Mouse (Mus musculus) midbrain, embryonic 14.5 days (tissue): ENCODE measurements around the gene Luzp1. TPM values are rescaled to one million over a fixed set of nuclear protein-coding genes. Genes with fewer than 3 reads are reported as not detected.

Source experiments
- ATAC-seq: fragments of 200-750 bp; cut with Nextera tagmentation; 2 replicates; pipeline ENCODE4 v1.8.0; 2017; ENCODE audit warnings: moderate number of reproducible peaks, moderate library complexity; ENCODE audit not compliant: low FRiP score, low TSS enrichment
- DNase-seq: peaks from one replicate; pipeline ENCODE4 v3.0.0-alpha.2; 2015
- H3K27ac ChIP-seq: fragments of 300-500 bp; sonication (generic); replicated peaks from 2 replicates; pipeline ENCODE4 v1.5.1; 2014; ENCODE audit warnings: mild to moderate bottlenecking, low read depth, low read length, moderate library complexity
- H3K27me3 ChIP-seq: fragments of 300-500 bp; sonication (generic); 2 replicates; pipeline ENCODE4 v1.6.1; 2014; ENCODE audit warnings: low read length, control low read depth, mixed read lengths; ENCODE audit not compliant: control insufficient read depth, insufficient read depth
- H3K36me3 ChIP-seq: fragments of 300-500 bp; sonication (generic); 2 replicates; pipeline ENCODE4 v1.6.1; 2014; ENCODE audit warnings: low read length, control low read depth; ENCODE audit not compliant: control insufficient read depth, insufficient read depth
- H3K4me1 ChIP-seq: fragments of 300-500 bp; sonication (generic); 2 replicates; pipeline ENCODE4 v1.6.1; 2014; ENCODE audit warnings: mild to moderate bottlenecking, antibody characterized with exemption, low read length, control low read depth; ENCODE audit not compliant: control insufficient read depth, insufficient read depth
- H3K4me2 ChIP-seq: fragments of 300-500 bp; sonication (generic); 2 replicates; pipeline ENCODE4 v1.6.1; 2014; ENCODE audit warnings: mild to moderate bottlenecking, low read length, moderate library complexity
- H3K4me3 ChIP-seq: fragments of 300-500 bp; sonication (generic); replicated peaks from 2 replicates; pipeline ENCODE4 v1.5.1; 2014; ENCODE audit warnings: low read depth, low read length
- H3K9ac ChIP-seq: fragments of 300-500 bp; sonication (generic); replicated peaks from 2 replicates; pipeline ENCODE4 v1.6.1; 2014; ENCODE audit warnings: mild to moderate bottlenecking, low read length, moderate library complexity
- H3K9me3 ChIP-seq: fragments of 300-500 bp; sonication (generic); 2 replicates; pipeline ENCODE4 v1.6.1; 2016; ENCODE audit warnings: low read length, control low read depth, mixed read lengths; ENCODE audit not compliant: control insufficient read depth
- WGBS: fragments of 180-500 bp; shearing (Covaris S2); extraction: QIAGEN DNeasy Blood & Tissue Kit; methylation state at CpG from one replicate; pipeline ENCODE4 v1.1.7; 2014; 5-methylcytosine and 5-hydroxymethylcytosine counted together
- polyA plus RNA-seq: library from polyadenylated mRNA; unstranded; fragments of >200 nt; fragmentation: Nextera tagmentation; extraction: Ambion mirVana; gene quantifications from 2 replicates; pipeline ENCODE4 v1.2.1, GENCODE M21; 2014

Luzp1 gene
- polyA plus RNA-seq, 1 experiment from 2014 or later = 40.1 TPM

DNA sequence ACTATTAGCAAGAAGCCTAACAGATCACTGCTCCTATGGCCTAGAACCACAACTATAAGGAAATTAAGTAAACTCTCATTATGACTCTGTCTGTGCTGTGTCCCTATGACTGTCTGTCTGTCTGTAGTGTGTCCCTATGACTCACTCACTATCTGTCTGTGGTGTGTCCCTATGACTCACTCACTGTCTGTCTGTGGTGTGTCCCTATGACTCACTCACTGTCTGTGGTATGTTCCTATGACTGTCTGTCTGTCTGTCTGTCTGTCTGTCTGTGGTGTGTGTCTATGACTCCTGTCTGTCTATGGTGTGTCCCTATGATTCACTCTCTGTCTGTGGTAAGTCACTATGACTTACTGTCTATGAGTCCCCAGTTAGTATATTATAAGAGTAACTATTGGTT, 100.4 kb downstream of the Luzp1 start:
- DNase-seq (no peak), ATAC-seq (no peak)
- Histone ChIP-seq H3K9ac (no peak overlapping the region), H3K4me1 (no peaks in the 10 kb centered on the region), H3K4me3 (no peak overlapping the region), H3K27ac (no peak overlapping the region), H3K4me2 (no peak overlapping the region), H3K36me3 (peaks cover 77% of the 10 kb centered on the region), H3K27me3 (no peaks in the 10 kb centered on the region), H3K9me3 (no peaks in the 10 kb centered on the region)

DNA sequence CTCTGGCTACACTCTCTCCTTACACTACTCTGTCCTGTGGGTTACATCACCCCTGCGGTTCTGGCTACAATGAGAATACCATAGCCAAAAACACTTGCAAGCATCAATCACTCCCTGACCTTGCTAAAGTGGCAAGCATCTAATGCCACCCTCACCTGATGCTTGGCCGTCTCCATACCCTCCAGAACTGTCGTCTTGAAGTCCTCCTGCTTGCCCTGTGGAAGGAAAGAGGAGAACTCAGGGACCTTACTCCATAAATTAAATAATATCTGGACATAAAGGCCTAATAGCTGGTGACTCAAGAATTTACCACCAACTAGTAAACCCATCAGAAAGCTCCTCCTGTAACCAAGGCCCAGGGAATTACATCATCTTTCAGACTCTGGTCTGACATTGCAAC, 112.3 kb downstream of the Luzp1 start:
- H3K27ac ChIP-seq = no peak overlapping the region
- H3K9me3 ChIP-seq = no peaks in the 10 kb centered on the region
- H3K27me3 ChIP-seq = no peaks in the 10 kb centered on the region
- no peak overlapping the region for H3K9ac ChIP-seq
- no peak overlapping the region for H3K4me3 ChIP-seq
- DNase-seq (no peak), ATAC-seq (no peak)
- 93% methylated on average over 3 of the region's 3 CpGs for WGBS
- no peak overlapping the region for H3K4me2 ChIP-seq
- H3K4me1 ChIP-seq = 0 out of 2 replicates have a peak, but pooled peaks cover 4% of the 10 kb centered on the region
- no peaks in the 10 kb centered on the region for H3K36me3 ChIP-seq

DNA sequence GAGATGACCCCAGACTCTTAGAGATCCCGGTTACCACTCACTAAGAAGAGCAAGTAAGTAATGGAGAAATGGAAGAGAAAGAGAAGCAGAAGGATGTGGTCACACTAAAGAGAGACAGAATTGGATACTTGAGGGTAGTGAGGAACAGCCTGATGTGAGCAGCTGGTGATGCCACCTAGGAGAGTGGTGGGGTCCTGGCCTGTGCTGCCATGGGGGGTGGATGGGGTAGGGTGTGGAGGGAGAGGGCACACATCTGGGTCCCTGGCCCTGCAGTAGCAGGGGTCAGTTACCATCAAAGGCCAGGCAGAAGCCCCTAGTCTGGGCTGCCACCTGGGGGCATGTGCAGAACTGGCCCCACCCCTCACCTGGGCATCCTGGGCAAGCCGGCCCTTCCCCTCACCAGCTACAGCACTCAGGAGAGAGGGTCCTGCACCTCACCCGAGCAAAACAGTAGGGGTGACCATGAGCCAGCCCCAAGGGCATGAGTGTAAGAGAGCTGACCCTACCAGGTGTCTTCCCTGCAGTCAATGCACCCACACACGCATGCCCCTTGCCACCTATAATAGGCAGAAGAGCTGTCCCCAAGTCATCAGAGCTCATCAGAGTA, 117.8 kb downstream of the Luzp1 start:
- no peak for DNase-seq
- 93% methylated on average over 4 of the region's 4 CpGs for WGBS
- no peak for ATAC-seq
- H3K27me3 ChIP-seq = no peaks in the 10 kb centered on the region
- H3K9me3 ChIP-seq = no peaks in the 10 kb centered on the region
- peaks cover 20% of the 10 kb centered on the region for H3K36me3 ChIP-seq
- no peak overlapping the region; the same call in 1 of the 2 replicates for H3K27ac ChIP-seq
- no peak overlapping the region for H3K4me2 ChIP-seq
- H3K4me3 ChIP-seq = no peak overlapping the region
- no peak overlapping the region for H3K9ac ChIP-seq
- H3K4me1 ChIP-seq = peaks cover 3% of the 10 kb centered on the region; the same call in 1 of the 2 replicates

DNA sequence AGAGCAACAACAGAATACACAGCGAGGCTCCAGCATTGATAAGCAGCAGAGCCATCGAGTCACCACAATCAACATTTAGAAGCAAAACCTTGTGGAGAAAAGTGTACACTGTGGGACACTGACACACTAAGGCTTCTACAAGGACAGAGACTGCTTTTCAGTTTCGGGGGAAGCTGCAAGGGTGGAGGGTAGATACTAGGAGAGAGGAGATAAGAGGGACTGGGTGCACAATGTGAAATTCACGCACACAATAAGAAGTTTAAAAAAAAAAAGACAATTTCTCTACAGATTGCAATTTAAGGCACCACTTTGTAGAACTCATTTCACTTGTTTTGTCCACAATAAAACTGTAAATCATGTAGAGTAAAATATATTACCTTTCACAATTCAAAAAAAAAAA, 118.4 kb downstream of the Luzp1 start:
- H3K9ac ChIP-seq = no peak overlapping the region
- no peak for DNase-seq
- no peak overlapping the region for H3K4me2 ChIP-seq
- WGBS = 91% methylated on average over 4 of the region's 4 CpGs
- H3K27ac ChIP-seq = no peak overlapping the region
- peaks cover 24% of the 10 kb centered on the region for H3K36me3 ChIP-seq
- peaks cover 3% of the 10 kb centered on the region; the same call in 1 of the 2 replicates for H3K4me1 ChIP-seq
- no peak for ATAC-seq
- no peak overlapping the region for H3K4me3 ChIP-seq
- no peaks in the 10 kb centered on the region for H3K27me3 ChIP-seq
- no peaks in the 10 kb centered on the region for H3K9me3 ChIP-seq

DNA sequence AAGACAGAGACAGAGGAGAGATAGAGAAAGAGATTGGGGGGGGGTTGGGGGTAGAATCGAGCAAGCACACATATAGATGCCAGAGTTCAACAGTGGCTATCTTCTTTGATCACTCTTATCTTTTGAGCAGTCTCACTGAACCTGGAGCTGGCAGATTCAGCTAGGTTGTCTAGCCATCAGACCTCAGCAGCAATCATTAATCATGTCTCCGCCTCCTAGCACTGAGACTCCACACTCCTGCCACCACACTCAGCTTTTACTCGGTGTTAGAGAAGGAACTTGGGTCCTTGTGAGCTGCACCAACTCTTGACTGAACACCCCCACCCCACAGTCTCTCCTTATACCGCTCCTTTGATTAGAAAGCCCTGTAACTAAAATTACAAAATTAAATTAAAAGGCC, 122.5 kb downstream of the Luzp1 start:
- Histone ChIP-seq H3K36me3 (peaks cover 24% of the 10 kb centered on the region), H3K4me3 (no peak overlapping the region), H3K27ac (no peak overlapping the region), H3K9me3 (no peaks in the 10 kb centered on the region), H3K9ac (no peak overlapping the region), H3K4me1 (peaks cover 11% of the 10 kb centered on the region; the same call in 1 of the 2 replicates), H3K27me3 (no peaks in the 10 kb centered on the region), H3K4me2 (no peak overlapping the region)
- no peak for ATAC-seq
- 73% methylated on average over 4 of the region's 4 CpGs for WGBS
- DNase-seq = no peak

DNA sequence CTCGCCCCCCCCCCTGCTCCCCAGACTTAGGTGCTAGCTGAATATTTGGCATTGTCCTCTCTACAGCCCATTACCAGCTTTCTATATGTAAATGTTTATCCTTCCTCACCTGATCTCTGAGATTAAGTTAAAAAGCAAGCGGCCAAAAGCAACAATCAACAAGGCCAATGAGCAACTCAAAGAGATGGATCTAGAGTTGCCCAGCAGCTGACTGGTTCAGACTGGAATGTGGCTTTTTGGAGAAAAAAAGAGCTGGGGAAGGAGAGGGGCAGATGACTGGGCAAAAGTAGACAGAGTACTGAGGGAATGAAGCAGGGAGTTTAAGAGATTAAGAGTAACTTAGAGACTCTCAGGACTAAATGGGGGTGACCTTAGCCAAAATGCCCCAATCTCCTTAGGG, 124.4 kb downstream of the Luzp1 start:
- Histone ChIP-seq H3K4me2 (no peak overlapping the region), H3K27me3 (no peaks in the 10 kb centered on the region), H3K9me3 (no peaks in the 10 kb centered on the region), H3K4me1 (peaks cover 11% of the 10 kb centered on the region; the same call in 1 of the 2 replicates), H3K36me3 (peaks cover 23% of the 10 kb centered on the region), H3K27ac (no peak overlapping the region), H3K9ac (no peak overlapping the region), H3K4me3 (no peak overlapping the region)
- no peak for DNase-seq
- 84% methylated on average over 2 of the region's 2 CpGs for WGBS
- no peak for ATAC-seq

DNA sequence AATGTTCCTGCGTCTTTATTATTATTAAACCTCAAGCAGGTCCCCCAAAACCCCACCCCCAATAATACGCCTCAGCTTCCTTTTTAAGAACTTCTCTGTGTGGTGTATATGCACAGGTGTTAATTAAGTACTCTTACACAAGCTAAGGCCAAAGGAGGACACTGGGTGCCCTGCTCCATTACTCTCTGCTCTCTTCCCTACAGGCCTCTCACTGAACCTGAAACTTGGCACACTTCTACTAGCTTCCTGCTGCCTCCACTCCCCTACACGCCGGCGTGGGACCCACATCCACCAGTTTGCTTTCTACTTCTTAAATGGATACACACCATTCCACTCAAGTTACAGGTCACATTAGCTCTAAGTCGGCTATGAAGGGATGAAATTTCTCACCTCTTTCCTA, 125.7 kb downstream of the Luzp1 start:
- DNase-seq (no peak), ATAC-seq (no peak)
- Histone ChIP-seq H3K9me3 (no peaks in the 10 kb centered on the region), H3K4me2 (no peak overlapping the region), H3K4me1 (peaks cover 15% of the 10 kb centered on the region), H3K36me3 (peaks cover 13% of the 10 kb centered on the region), H3K9ac (no peak overlapping the region), H3K27ac (no peak overlapping the region), H3K27me3 (no peaks in the 10 kb centered on the region), H3K4me3 (no peak overlapping the region)
- 94% methylated on average over 6 of the region's 6 CpGs for WGBS

DNA sequence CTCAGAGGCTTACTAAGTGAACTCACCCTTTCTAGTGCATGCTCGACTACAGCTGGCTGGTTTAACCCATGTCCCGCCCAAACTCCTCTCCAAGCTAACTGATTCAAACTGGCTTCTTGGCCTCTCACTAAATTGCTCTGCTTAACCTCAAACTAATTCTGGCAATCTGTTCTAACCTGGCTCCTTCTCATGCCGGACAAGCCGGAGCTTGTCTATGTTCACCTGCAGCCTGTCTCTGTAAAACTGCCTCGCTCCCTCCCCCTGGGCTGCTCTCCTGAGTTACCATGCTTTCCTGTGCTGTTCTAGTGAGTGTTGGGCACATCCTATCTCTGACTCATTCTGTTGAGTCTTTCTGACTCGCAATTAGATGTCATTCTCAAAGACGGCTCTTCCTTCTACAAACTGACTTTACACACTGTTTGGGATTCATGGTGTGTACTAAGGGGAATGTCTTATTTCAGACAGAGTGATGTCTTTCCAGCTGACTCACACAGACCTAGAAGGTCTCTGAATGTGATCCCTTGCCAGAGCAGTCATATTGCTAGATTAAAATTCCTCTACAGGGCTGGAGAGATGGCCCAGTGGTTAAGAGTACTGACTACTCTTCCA, 128.8 kb downstream of the Luzp1 start:
- 93% methylated on average over 7 of the region's 7 CpGs for WGBS
- Histone ChIP-seq H3K4me2 (no peak overlapping the region), H3K4me1 (peaks cover 21% of the 10 kb centered on the region), H3K27ac (no peak overlapping the region), H3K36me3 (no peaks in the 10 kb centered on the region), H3K4me3 (no peak overlapping the region), H3K9ac (no peak overlapping the region), H3K9me3 (no peaks in the 10 kb centered on the region), H3K27me3 (no peaks in the 10 kb centered on the region)
- DNase-seq (no peak), ATAC-seq (no peak)

DNA sequence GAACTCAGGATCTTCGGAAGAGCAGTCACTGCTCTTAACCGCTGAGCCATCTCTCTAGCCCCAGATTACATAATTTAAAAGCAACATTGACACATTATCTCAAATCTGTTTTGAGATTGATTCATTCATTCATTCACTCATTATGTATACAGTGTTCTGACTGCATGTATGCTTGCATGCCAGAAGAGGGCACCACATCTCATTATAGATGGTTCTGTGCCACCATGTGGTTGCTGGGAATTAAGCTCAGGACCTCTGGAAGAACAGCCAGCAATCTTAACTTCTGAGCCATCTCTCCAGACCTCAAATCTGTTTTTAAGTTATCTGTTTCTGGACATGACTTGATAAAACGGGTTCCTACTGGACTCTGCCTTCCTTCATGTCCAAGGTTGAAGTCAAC, 130.3 kb downstream of the Luzp1 start:
- Histone ChIP-seq H3K9ac (no peak overlapping the region), H3K4me3 (peak overlapping the region; percentile 100), H3K9me3 (no peaks in the 10 kb centered on the region), H3K4me1 (peaks cover 11% of the 10 kb centered on the region), H3K4me2 (peak overlapping the region; percentile 60), H3K27me3 (no peaks in the 10 kb centered on the region), H3K27ac (no peak overlapping the region), H3K36me3 (no peaks in the 10 kb centered on the region)
- ATAC-seq (no peak), DNase-seq (no peak)
- 98% methylated on average over 3 of the region's 3 CpGs for WGBS
